Mouse (Mus musculus) testis, postnatal 10 days (tissue): ENCODE data around the gene Slc16a1.
A peak's percentile ranks its signal among the peaks of the same experiment; 100 is the strongest.
"Not testable (repeated sequence)": the region's sequence is repeated elsewhere in the genome, so short reads cannot be mapped to it uniquely, and the experiment has no call there.

ENCODE experiments used
- DNase-seq: peaks from one replicate; pipeline ENCODE4 v3.0.0; 2021; ENCODE audit warnings: low spot score

Gene Slc16a1

GRCm38 (mm10) chr3:104638932-104639748 lies 672 bp downstream of the Slc16a1 start:
- peak; percentile 74 for DNase-seq

DNA sequence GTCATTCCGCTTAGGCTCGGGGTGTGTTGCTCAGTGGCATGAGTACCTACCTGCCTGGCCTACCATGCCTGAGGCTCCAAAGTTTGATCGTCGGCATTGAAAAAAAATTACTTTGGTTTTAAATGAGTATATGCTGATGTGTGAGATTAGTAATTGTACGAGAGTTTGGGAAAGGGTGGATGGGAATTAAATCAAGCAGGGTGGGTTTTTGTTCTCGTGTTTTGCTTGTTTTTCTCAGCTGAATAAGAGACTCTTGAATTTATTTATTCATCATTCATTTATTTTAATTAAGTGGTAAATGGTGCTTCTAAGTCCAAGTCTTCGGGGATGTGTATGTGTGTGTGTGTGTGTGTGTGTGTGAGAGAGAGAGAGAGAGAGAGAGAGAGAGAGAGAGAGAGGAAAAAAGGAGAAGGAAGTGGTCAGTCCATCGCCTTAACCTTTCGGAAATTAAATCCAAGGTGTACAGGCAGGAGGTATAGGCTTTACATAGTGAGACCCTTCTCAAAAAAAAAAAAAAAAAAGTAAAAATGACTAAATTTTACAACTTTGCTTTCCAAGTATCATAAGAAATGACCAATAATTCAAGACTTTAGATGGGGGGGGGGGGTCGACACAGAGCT lies 1.4 kb downstream of the Slc16a1 start:
- DNase-seq = no peak

DNA sequence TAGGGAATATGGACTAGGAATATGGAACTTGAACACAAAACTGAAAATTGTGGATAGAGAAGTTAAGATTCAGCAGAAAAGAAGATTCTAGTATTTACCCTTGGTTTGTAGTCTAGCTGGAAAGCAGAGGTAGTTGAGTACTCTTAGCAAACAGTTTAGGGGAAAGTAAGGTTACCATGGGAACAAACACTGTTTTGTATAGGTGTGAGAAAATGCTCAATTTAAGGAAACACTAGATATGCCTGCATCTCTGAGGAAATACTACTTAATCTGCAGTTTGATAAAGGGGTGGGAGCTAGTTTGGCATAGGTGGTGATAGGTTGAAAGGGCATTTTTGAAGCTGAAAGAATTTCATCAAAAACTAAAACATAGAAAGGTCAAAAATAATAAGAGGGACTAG lies 2.4 kb downstream of the Slc16a1 start:
- DNase-seq = no peak

GRCm38 (mm10) chr3:104641313-104641712 lies 2.8 kb downstream of the Slc16a1 start:
- DNase-seq = no peak

GRCm38 (mm10) chr3:104643113-104643512 lies 4.6 kb downstream of the Slc16a1 start:
- no peak for DNase-seq

GRCm38 (mm10) chr3:104643810-104644270 lies 5.4 kb downstream of the Slc16a1 start:
- DNase-seq = peak; percentile 62

- no peak for DNase-seq
Observed at GRCm38 (mm10) chr3:104644371-104644770, 5.9 kb downstream of the Slc16a1 start.

DNA sequence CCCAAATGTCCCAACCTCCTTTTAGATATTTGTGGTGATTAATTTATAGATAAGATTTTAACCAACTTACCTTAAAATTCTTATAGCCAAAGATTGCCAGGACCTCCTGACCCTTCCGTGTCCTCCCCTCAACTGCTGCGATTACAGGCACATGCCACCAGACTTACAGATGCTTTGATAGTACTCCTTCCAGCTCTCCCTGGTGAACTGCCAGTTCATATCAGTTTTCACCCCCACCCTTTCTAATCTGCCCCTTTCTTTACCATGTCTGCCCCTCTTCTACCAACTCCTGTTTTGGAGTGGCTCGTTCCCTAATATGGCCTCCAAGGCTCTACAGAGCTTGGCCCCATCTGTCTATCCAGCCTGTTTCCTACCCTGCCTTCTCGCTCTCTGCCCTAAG lies 15.8 kb downstream of the Slc16a1 start:
- no peak for DNase-seq

DNA sequence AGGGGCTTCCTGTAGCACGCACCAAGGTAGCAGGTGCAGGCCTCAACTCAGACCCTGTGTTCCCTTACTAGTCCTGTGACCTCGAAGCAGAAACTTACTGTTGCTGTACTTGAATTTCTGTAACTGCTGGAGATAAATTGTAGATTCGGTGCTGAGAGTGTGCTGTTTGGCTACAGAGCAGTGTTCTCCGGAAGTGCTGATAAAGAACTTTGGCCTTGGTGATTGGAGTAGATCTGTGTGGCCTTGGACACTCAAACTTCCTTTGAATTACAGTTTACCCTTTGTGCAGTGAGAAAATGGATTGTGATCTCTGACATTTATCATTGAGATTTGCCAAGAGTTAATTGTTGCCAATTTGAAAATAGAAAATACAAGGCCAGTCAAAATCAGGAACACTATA lies 16.5 kb downstream of the Slc16a1 start:
- no peak for DNase-seq

GRCm38 (mm10) chr3:104658706-104659105 lies 20.2 kb downstream of the Slc16a1 start:
- DNase-seq = no peak

- DNase-seq = no peak
Observed at GRCm38 (mm10) chr3:104659758-104660157, 21.3 kb downstream of the Slc16a1 start.

DNA sequence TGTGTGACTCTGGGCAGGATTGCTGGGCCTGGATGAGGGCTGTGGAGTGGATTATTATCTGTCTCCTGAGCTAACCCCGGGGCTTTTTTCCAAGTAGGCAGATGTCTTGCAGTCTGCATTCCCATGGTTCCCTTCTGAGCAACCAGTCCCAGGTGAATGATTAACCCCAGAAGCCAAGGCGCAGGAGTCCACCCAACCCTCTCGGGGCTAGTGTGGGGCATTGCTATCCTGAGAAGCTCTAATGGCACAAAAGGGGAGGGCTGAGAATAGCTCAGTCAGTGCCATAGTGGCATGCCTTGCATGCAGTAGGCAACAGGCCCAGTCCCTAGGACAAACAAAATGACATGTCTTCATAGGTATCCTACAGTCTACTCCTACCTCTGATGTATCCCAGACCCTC lies 22.1 kb downstream of the Slc16a1 start:
- no peak for DNase-seq

DNA sequence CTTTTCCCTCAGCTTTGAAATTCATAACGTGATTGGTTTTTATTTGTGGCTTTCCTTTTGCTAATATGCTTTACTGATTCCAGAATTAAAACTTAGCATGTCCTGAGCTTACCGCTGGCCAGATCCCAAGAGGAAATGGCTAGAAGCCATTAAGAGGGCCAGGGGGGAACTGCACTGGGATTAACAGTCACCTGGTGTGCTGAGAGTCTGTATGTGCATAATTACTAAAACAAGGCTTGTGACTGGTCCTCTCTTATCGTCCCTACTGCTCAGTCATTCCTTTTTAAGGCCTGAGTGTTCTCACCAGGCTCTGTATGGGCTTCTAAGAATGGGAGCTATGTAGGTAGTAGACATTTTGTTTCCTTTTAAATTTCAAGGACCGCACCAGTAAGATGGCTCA lies 23.5 kb downstream of the Slc16a1 start:
- no peak for DNase-seq

DNA sequence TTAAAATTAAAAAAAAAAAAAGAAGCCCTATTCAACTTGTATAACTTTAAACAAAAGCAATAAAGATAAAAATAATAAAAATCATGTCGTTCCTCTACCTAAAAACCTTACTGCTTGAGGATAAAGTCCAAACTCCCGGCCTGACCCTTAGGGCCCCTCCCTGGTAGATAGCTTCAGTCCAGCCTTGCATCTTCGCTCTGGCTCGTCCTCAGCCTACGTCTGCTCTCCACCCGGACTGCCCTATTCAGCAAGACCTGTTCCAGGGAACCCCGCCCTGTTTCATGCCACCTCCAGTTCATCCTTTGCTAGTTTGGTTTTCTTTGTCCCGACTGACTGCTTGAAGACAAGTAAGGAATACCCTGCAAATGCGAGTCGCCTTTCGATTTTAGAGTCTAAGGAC lies 24.5 kb downstream of the Slc16a1 start:
- no peak for DNase-seq

DNA sequence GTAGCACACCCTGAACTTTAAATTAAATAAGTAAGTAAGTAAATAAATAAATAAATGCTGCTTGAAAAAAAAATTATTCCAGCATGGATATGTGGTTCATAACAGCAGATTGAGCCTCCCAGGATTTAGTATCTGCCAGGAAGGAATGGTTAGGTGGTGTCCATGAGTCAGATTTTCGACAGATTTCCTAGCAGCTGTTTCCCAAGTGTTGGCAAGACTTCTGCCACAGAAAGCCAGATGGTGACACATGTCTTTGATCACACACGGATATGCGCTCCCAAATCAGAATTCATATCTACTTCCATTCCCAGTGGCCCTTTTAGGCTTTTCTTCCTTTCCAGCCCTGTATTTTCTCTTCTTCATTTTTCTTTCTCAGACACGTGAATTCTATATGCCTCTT lies 28.5 kb downstream of the Slc16a1 start:
- DNase-seq = no peak

DNA sequence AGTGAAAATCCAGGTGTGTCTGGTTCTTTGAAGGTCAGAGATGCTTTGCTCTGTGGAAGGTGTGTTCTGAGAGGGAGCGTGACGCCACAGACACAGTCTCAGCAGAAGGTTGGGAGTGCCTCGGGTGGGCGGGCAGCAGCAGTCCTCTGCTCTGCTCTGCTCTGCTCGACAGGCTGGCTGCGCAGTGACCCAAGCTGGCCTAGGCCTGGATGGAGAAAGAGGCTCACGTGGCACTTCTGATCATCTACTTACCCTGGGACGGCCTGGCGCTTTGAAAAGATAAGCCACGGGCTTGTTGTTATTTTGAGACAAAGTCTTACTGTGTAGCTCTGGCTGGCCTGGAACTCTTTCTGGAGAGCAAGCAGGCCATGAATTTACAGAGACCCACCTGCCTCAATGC lies 29.0 kb downstream of the Slc16a1 start:
- DNase-seq = no peak

DNA sequence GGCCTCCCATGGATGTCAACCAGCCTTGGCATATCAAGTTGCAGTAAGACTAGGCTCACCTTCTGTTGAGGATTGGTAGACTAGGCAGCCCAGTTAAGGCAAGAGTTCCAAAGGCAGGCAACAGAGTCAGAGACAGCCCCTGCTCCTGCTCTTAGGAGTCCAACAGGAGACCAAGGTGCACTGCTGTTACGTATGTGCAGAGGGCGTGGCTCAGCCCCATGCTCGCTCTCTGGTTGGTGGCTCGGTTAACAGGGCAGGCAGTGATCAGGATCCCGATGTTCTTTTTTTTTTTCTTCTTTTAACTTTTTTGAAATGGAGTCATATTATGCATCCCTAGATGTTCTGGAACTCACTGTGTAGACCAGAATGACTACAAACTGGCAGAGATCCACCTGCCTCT lies 30.5 kb downstream of the Slc16a1 start:
- DNase-seq = no peak

- DNase-seq = no peak
Observed at GRCm38 (mm10) chr3:104669856-104670182, 31.4 kb downstream of the Slc16a1 start.

GRCm38 (mm10) chr3:104670183-104671020 lies 31.9 kb downstream of the Slc16a1 start:
- DNase-seq = not testable (repeated sequence)

DNA sequence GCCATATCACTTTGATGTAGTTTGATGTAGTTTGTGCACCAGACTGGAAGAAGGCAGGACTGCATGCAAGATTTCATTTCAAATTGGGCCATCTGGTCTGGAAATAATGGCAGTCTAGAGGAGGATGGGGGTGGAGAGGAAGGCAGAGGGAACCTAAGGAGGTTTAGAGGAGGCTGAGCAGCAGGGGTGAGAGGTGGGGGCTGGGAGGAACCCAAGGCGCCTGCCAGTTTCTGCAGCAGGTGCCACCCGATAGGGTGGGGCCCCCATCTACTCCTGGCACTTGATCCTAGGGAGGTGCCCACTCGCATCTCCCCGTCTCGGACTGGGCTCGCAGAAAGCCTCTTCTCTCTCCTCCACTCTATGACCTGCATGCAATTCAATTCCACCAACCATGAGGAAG lies 33.1 kb downstream of the Slc16a1 start:
- no peak for DNase-seq

GRCm38 (mm10) chr3:104672041-104672440 lies 33.6 kb downstream of the Slc16a1 start:
- no peak for DNase-seq

DNA sequence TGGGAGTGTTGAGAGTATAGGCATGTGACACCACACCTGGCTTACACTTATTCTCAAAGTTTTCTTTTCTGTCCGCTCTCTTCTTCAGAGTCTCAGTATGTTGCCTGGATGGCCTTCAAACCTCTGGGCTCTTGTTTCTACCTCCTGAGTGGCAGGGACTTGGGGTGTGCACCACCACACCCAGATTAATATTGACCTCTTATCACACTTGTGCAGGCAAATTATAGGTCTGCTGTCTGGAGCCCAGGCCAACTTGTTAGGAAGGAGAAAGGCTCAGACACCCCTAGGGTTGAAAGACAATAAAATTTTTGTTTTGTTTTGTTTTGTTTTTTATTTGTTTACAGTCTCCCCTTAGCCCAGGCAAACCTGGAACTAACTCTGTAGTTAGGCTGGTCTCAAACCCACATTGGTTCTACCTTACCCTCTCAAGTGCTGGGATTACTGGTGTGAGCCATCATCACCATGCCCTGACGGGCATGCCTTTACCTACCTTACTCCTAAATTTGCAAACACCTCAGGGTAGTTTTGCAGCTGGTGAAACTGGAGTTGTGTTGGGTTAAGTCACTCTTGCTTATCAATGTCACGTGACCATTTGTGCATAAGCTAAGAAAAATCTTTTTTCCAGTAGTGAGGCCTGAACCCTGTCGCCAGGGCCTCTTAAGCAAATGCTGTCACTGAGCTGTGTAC lies 35.3 kb downstream of the Slc16a1 start:
- no peak for DNase-seq
